Mouse (Mus musculus) heart, postnatal 14 days (tissue): Measurements from ENCODE around the gene Npas3. TPM values are rescaled to one million over a fixed set of nuclear protein-coding genes. Genes with fewer than 3 reads are reported as not detected.

Experiments
- DNase-seq, 2 experiments: peaks; one replicate each; pipeline ENCODE4 v3.0.0; 2021 to 2022
- intact Hi-C: fragments of 180-260 bp; cut with DNase I; formaldehyde crosslinking; loops from one replicate; pipeline ENCODE4 v1.15.1; 2025
- total RNA-seq, 2 experiments: library from RNA; stranded (reverse); gene quantifications; 2 replicates each; pipeline ENCODE4 v1.2.3; 2021

Gene Npas3
- total RNA-seq, 2 experiments from 2014 or later, result 0.90 to 1.1 TPM

- intact Hi-C loops, result loop anchor here (10.0 kb wide), 1 partner anchor 248 kb away; no protein-coding TSS in a partner anchor
- DNase-seq, result no peak
These were observed 44.2 kb downstream of the Npas3 start for GRCm38 (mm10) chr12:53292508-53293300.

GRCm38 (mm10) chr12:53294011-53294410, 45.5 kb downstream of the Npas3 start:
- DNase-seq, result no peak
- intact Hi-C loops, result loop anchor here (10.0 kb wide), 1 partner anchor 249 kb away; no protein-coding TSS in a partner anchor

- DNase-seq, result no peak
- intact Hi-C loops, result loop anchor here (5.0 to 10.0 kb wide), 2 partner anchors 251 to 378 kb away; no protein-coding TSS in a partner anchor
These were observed 47.3 kb downstream of the Npas3 start for GRCm38 (mm10) chr12:53295747-53296146.

GRCm38 (mm10) chr12:53297946-53298840, 49.7 kb downstream of the Npas3 start:
- DNase-seq, result no peak
- intact Hi-C loops, result loop anchor here (5.0 to 10.0 kb wide), 2 partner anchors 253 to 381 kb away; no protein-coding TSS in a partner anchor

GRCm38 (mm10) chr12:53300964-53301363, 52.5 kb downstream of the Npas3 start:
- intact Hi-C loops, result no loop called here
- peak in 1 of 2 experiments; percentile 21 for DNase-seq

- no peak for DNase-seq
- intact Hi-C loops, result no loop called here
These were observed 53.7 kb downstream of the Npas3 start for GRCm38 (mm10) chr12:53302129-53302528.

GRCm38 (mm10) chr12:53316715-53317114, 68.2 kb downstream of the Npas3 start:
- intact Hi-C loops, result no loop called here

GRCm38 (mm10) chr12:53317801-53318200, 69.3 kb downstream of the Npas3 start:
- DNase-seq, result no peak
- intact Hi-C loops, result no loop called here

More at GRCm38 (mm10) chr12:53316715-53317114, 68.2 kb downstream of the Npas3 start:
- DNase-seq, result no peak

GRCm38 (mm10) chr12:53320526-53320925, 72.0 kb downstream of the Npas3 start:
- intact Hi-C loops, result no loop called here

GRCm38 (mm10) chr12:53321018-53321417, 72.5 kb downstream of the Npas3 start:
- no peak for DNase-seq
- intact Hi-C loops, result no loop called here

More at GRCm38 (mm10) chr12:53320526-53320925, 72.0 kb downstream of the Npas3 start:
- DNase-seq, result no peak

GRCm38 (mm10) chr12:53321944-53322343, 73.5 kb downstream of the Npas3 start:
- no peak for DNase-seq
- intact Hi-C loops, result no loop called here

- intact Hi-C loops, result no loop called here
- no peak for DNase-seq
These were observed 79.2 kb downstream of the Npas3 start for GRCm38 (mm10) chr12:53327653-53328188.

- intact Hi-C loops, result no loop called here
- DNase-seq, result peak; percentile 24 to 28
These were observed 79.8 kb downstream of the Npas3 start for GRCm38 (mm10) chr12:53328257-53328736.

- intact Hi-C loops, result no loop called here
These were observed 81.7 kb downstream of the Npas3 start for GRCm38 (mm10) chr12:53330141-53330540.

GRCm38 (mm10) chr12:53331391-53331790, 82.9 kb downstream of the Npas3 start:
- intact Hi-C loops, result no loop called here

More at GRCm38 (mm10) chr12:53330141-53330540, 81.7 kb downstream of the Npas3 start:
- DNase-seq, result no peak

GRCm38 (mm10) chr12:53331800-53332199, 83.3 kb downstream of the Npas3 start:
- no peak for DNase-seq
- intact Hi-C loops, result no loop called here

More at GRCm38 (mm10) chr12:53331391-53331790, 82.9 kb downstream of the Npas3 start:
- DNase-seq, result no peak

- no peak for DNase-seq
- intact Hi-C loops, result no loop called here
These were observed 84.8 kb downstream of the Npas3 start for GRCm38 (mm10) chr12:53333251-53333650.

GRCm38 (mm10) chr12:53338349-53338948, 90.0 kb downstream of the Npas3 start:
- intact Hi-C loops, result no loop called here
- DNase-seq, result no peak

GRCm38 (mm10) chr12:53342741-53343140, 94.3 kb downstream of the Npas3 start:
- intact Hi-C loops, result no loop called here
- no peak for DNase-seq

- intact Hi-C loops, result no loop called here
These were observed 103.4 kb downstream of the Npas3 start for GRCm38 (mm10) chr12:53351860-53352259.

More at GRCm38 (mm10) chr12:53351860-53352259, 103.4 kb downstream of the Npas3 start:
- DNase-seq, result no peak
